7 mouse cellular contexts compared by ENCODE assay signal in genomic region chr4:101355431-101356092, GRCm38 (mm10).
DNase-seq lines count a peak whose midpoint lies in the region; ATAC-seq lines count a peak whose summit lies in the region.

No protein-coding gene starts in this region.

- peak overlapping the region; percentile 96 for H3K27ac ChIP-seq in forebrain, embryonic 12.5 days
- H3K27ac ChIP-seq in limb, embryonic 10.5 days = peak overlapping the region; percentile 94
- peak overlapping the region; percentile 97 for H3K27ac ChIP-seq in midbrain, embryonic 13.5 days

- no peaks in the 10 kb centered on the region for H3K27me3 ChIP-seq in forebrain, embryonic 12.5 days
- H3K27me3 ChIP-seq in limb, embryonic 10.5 days (ENCODE audit: low read depth, poor library complexity, severe bottlenecking) = peaks cover 12% of the 10 kb centered on the region
- no peaks in the 10 kb centered on the region for H3K27me3 ChIP-seq in midbrain, embryonic 13.5 days

- no peaks in the 10 kb centered on the region for H3K36me3 ChIP-seq in forebrain, embryonic 12.5 days (replicated peaks)
- H3K36me3 ChIP-seq in limb, embryonic 10.5 days = no peaks in the 10 kb centered on the region
- peaks cover under 1% of the 10 kb centered on the region; the same call in 1 of the 2 replicates for H3K36me3 ChIP-seq in midbrain, embryonic 13.5 days

- peak overlapping the region; percentile 94 for H3K9ac ChIP-seq in forebrain, embryonic 12.5 days
- peak overlapping the region; percentile 94 for H3K9ac ChIP-seq in midbrain, embryonic 13.5 days (replicated peaks)

- under 1% methylated on average over 31 of the region's 31 CpGs for WGBS in forebrain, embryonic 12.5 days
- WGBS in limb, embryonic 10.5 days = under 1% methylated on average over 29 of the region's 31 CpGs
- WGBS in midbrain, embryonic 13.5 days = 0% methylated on average over 31 of the region's 31 CpGs

- H3K9me3 ChIP-seq in forebrain, embryonic 12.5 days = no peaks in the 10 kb centered on the region
- no peaks in the 10 kb centered on the region for H3K9me3 ChIP-seq in limb, embryonic 10.5 days (replicated peaks)
- no peaks in the 10 kb centered on the region for H3K9me3 ChIP-seq in midbrain, embryonic 13.5 days

- intact Hi-C loops in heart, postnatal 36 days (cut with DNase I) = loop anchor here (1.0 to 2.0 kb wide), 3 partner anchors 63 to 287 kb away; partner anchors contain the start of gene Jak1

- ATAC-seq in forebrain, embryonic 12.5 days (ENCODE audit: low FRiP score) = peak; percentile 1; the same call in 1 of the 2 replicates
- ATAC-seq in midbrain, embryonic 13.5 days = peak; percentile 80

- peaks cover 31% of the 10 kb centered on the region for H3K4me1 ChIP-seq in forebrain, embryonic 12.5 days
- H3K4me1 ChIP-seq in limb, embryonic 10.5 days = peaks cover 29% of the 10 kb centered on the region
- peaks cover 41% of the 10 kb centered on the region for H3K4me1 ChIP-seq in midbrain, embryonic 13.5 days (replicated peaks)

- DNase-seq in T-cell, adult 2 months (ENCODE audit: low spot score) = peak; percentile 11
- DNase-seq in cerebellum, adult 11 months = peak; percentile 65
- peak; percentile 62 to 76 for DNase-seq in heart, postnatal 36 days
- DNase-seq in limb, embryonic 10.5 days (ENCODE audit: low spot score) = peak; percentile 54
- DNase-seq in spleen, postnatal 36 days (ENCODE audit: low spot score in 2 of 2) = peak; percentile 5 to 16

- peak overlapping the region; percentile 84 for H3K4me3 ChIP-seq in forebrain, embryonic 12.5 days (replicated peaks)
- H3K4me3 ChIP-seq in limb, embryonic 10.5 days = peak overlapping the region; percentile 80
- H3K4me3 ChIP-seq in midbrain, embryonic 13.5 days (replicated peaks) = peak overlapping the region; percentile 90

- peak overlapping the region; percentile 86 for H3K4me2 ChIP-seq in forebrain, embryonic 12.5 days
- H3K4me2 ChIP-seq in midbrain, embryonic 13.5 days (replicated peaks) = peak overlapping the region; percentile 82

Comparison
In these comparisons a context has a peak if more than half of its experiments do, and no peak if none do; other contexts are left out.
1. Peak in every context shown above with its lines: DNase-seq, ATAC-seq, H3K4me3 ChIP-seq and H3K27ac ChIP-seq.
2. DNase-seq: peak in every context shown above with its lines; median percentile 69 in heart, postnatal 36 days; 65 in cerebellum, adult 11 months; 54 in limb, embryonic 10.5 days; 11 in T-cell, adult 2 months; 10 in spleen, postnatal 36 days.